Mouse (Mus musculus) forebrain, embryonic 14.5 days (tissue): ENCODE results near the gene Cecr2. TPM values are rescaled to one million over a fixed set of nuclear protein-coding genes. Genes with fewer than 3 reads are reported as not detected.

Experiments
- ATAC-seq: fragments of 200-750 bp; cut with Nextera tagmentation; 2 replicates; pipeline ENCODE4 v1.8.0; 2017; ENCODE audit warnings: mild to moderate bottlenecking, moderate library complexity
- DNase-seq: peaks from one replicate; pipeline ENCODE4 v3.0.0-alpha.2; 2015; ENCODE audit warnings: low spot score
- H3K27ac ChIP-seq: fragments of 300-500 bp; sonication (generic); 2 replicates; pipeline ENCODE4 v1.5.1; 2014; ENCODE audit warnings: low read depth, mild to moderate bottlenecking, control low read depth, low read length, moderate library complexity
- H3K27me3 ChIP-seq: fragments of 300-500 bp; sonication (generic); replicated peaks from 2 replicates; pipeline ENCODE4 v1.6.1; 2014; ENCODE audit warnings: low read length, control low read depth, mixed read lengths; ENCODE audit not compliant: control insufficient read depth, insufficient read depth
- H3K36me3 ChIP-seq: fragments of 300-500 bp; sonication (generic); 2 replicates; pipeline ENCODE4 v1.6.1; 2014; ENCODE audit warnings: low read length, control low read depth; ENCODE audit not compliant: control insufficient read depth, insufficient read depth
- H3K4me1 ChIP-seq: fragments of 300-500 bp; sonication (generic); 2 replicates; pipeline ENCODE4 v1.6.1; 2014; ENCODE audit warnings: antibody characterized with exemption, low read length, control low read depth; ENCODE audit not compliant: control insufficient read depth, insufficient read depth
- H3K4me2 ChIP-seq: fragments of 300-500 bp; sonication (generic); 2 replicates; pipeline ENCODE4 v1.6.1; 2014; ENCODE audit warnings: mild to moderate bottlenecking, control low read depth, low read length
- H3K4me3 ChIP-seq: fragments of 300-500 bp; sonication (generic); 2 replicates; pipeline ENCODE4 v1.5.1; 2014; ENCODE audit warnings: low read depth, low read length, control low read depth
- H3K9ac ChIP-seq: fragments of 300-500 bp; sonication (generic); 2 replicates; pipeline ENCODE4 v1.6.1; 2014; ENCODE audit warnings: mild to moderate bottlenecking, low read length, control low read depth, moderate library complexity
- H3K9me3 ChIP-seq: fragments of 300-500 bp; sonication (generic); replicated peaks from 2 replicates; pipeline ENCODE4 v1.6.1; 2016; ENCODE audit warnings: low read length, control low read depth, mixed read lengths; ENCODE audit not compliant: control insufficient read depth
- WGBS: fragments of 180-500 bp; shearing (Covaris S2); extraction: QIAGEN DNeasy Blood & Tissue Kit; methylation state at CpG from one replicate; pipeline ENCODE4 v1.1.7; 2014; 5-methylcytosine and 5-hydroxymethylcytosine counted together
- polyA plus RNA-seq: library from polyadenylated mRNA; unstranded; fragments of >200 nt; fragmentation: Nextera tagmentation; extraction: Ambion mirVana; gene quantifications from 2 replicates; pipeline ENCODE4 v1.2.1, GENCODE M21; 2014

Gene Cecr2
- polyA plus RNA-seq, 1 experiment from 2014 or later, result 5.3 TPM

- ATAC-seq (0 out of 2 replicates have a peak, but pooled peaks have one; percentile 16), DNase-seq (no peak)
- Histone ChIP-seq H3K4me1 (no peaks in the 10 kb centered on the region), H3K9me3 (no peaks in the 10 kb centered on the region), H3K9ac (no peak overlapping the region), H3K4me2 (no peak overlapping the region), H3K36me3 (peaks cover 39% of the 10 kb centered on the region), H3K27ac (no peak overlapping the region), H3K4me3 (no peak overlapping the region), H3K27me3 (no peaks in the 10 kb centered on the region)
- WGBS, result 92% methylated on average over 10 of the region's 11 CpGs
These were observed 124.0 kb downstream of the Cecr2 start for GRCm38 (mm10) chr6:120790153-120790552.

- H3K4me3 ChIP-seq, result no peak overlapping the region
- H3K4me2 ChIP-seq, result no peak overlapping the region
- 77% methylated on average over 5 of the region's 5 CpGs for WGBS
- peaks cover 45% of the 10 kb centered on the region for H3K36me3 ChIP-seq
- H3K27me3 ChIP-seq, result no peaks in the 10 kb centered on the region
- H3K4me1 ChIP-seq, result no peaks in the 10 kb centered on the region
- ATAC-seq (no peak), DNase-seq (no peak)
- H3K27ac ChIP-seq, result no peak overlapping the region
- no peak overlapping the region for H3K9ac ChIP-seq
- no peaks in the 10 kb centered on the region for H3K9me3 ChIP-seq
These were observed 124.5 kb downstream of the Cecr2 start for GRCm38 (mm10) chr6:120790717-120791116.

GRCm38 (mm10) chr6:120792947-120793346, 126.8 kb downstream of the Cecr2 start:
- no peaks in the 10 kb centered on the region for H3K27me3 ChIP-seq
- ATAC-seq, result no peak
- peaks cover 67% of the 10 kb centered on the region for H3K36me3 ChIP-seq
- no peak overlapping the region for H3K27ac ChIP-seq
- no peaks in the 10 kb centered on the region for H3K4me1 ChIP-seq
- 85% methylated on average over 8 of the region's 8 CpGs for WGBS
- H3K9me3 ChIP-seq, result no peaks in the 10 kb centered on the region
- DNase-seq, result peak; percentile 35
- no peak overlapping the region for H3K4me3 ChIP-seq
- H3K9ac ChIP-seq, result no peak overlapping the region
- H3K4me2 ChIP-seq, result no peak overlapping the region

- ATAC-seq (no peak), DNase-seq (no peak)
- Histone ChIP-seq H3K9me3 (no peaks in the 10 kb centered on the region), H3K36me3 (peaks cover 90% of the 10 kb centered on the region), H3K4me3 (no peak overlapping the region), H3K27me3 (no peaks in the 10 kb centered on the region), H3K9ac (no peak overlapping the region), H3K27ac (no peak overlapping the region), H3K4me1 (no peaks in the 10 kb centered on the region), H3K4me2 (no peak overlapping the region)
- WGBS, result 92% methylated on average over 5 of the region's 5 CpGs
These were observed 129.4 kb downstream of the Cecr2 start for GRCm38 (mm10) chr6:120795422-120796086.

GRCm38 (mm10) chr6:120796111-120796510, 129.9 kb downstream of the Cecr2 start:
- H3K36me3 ChIP-seq, result peaks cover 95% of the 10 kb centered on the region

GRCm38 (mm10) chr6:120798019-120798418, 131.8 kb downstream of the Cecr2 start:
- Histone ChIP-seq H3K9ac (no peak overlapping the region), H3K4me1 (no peaks in the 10 kb centered on the region), H3K27ac (no peak overlapping the region), H3K4me2 (no peak overlapping the region), H3K4me3 (no peak overlapping the region), H3K27me3 (no peaks in the 10 kb centered on the region), H3K9me3 (no peaks in the 10 kb centered on the region), H3K36me3 (peaks cover 99% of the 10 kb centered on the region)
- 88% methylated on average over 7 of the region's 7 CpGs for WGBS
- ATAC-seq (no peak), DNase-seq (no peak)

More at GRCm38 (mm10) chr6:120796111-120796510, 129.9 kb downstream of the Cecr2 start:
- no peak overlapping the region for H3K4me3 ChIP-seq
- DNase-seq (no peak), ATAC-seq (no peak)
- 85% methylated on average over 2 of the region's 2 CpGs for WGBS
- H3K4me2 ChIP-seq, result no peak overlapping the region
- no peak overlapping the region for H3K9ac ChIP-seq
- no peaks in the 10 kb centered on the region for H3K27me3 ChIP-seq
- no peak overlapping the region for H3K27ac ChIP-seq
- H3K9me3 ChIP-seq, result no peaks in the 10 kb centered on the region
- no peaks in the 10 kb centered on the region for H3K4me1 ChIP-seq

GRCm38 (mm10) chr6:120798905-120799304, 132.7 kb downstream of the Cecr2 start:
- WGBS, result 91% methylated on average over 4 of the region's 4 CpGs
- ATAC-seq (no peak), DNase-seq (no peak)
- H3K9ac ChIP-seq, result no peak overlapping the region
- H3K9me3 ChIP-seq, result no peaks in the 10 kb centered on the region
- no peak overlapping the region for H3K4me3 ChIP-seq
- H3K4me1 ChIP-seq, result no peaks in the 10 kb centered on the region
- H3K27me3 ChIP-seq, result no peaks in the 10 kb centered on the region
- H3K36me3 ChIP-seq, result peaks cover 99% of the 10 kb centered on the region
- no peak overlapping the region for H3K4me2 ChIP-seq
- no peak overlapping the region for H3K27ac ChIP-seq

GRCm38 (mm10) chr6:120799581-120800041, 133.4 kb downstream of the Cecr2 start:
- H3K4me1 ChIP-seq, result no peaks in the 10 kb centered on the region
- H3K27me3 ChIP-seq, result no peaks in the 10 kb centered on the region
- H3K27ac ChIP-seq, result no peak overlapping the region
- no peak for ATAC-seq
- no peak overlapping the region for H3K4me3 ChIP-seq
- H3K4me2 ChIP-seq, result no peak overlapping the region
- DNase-seq, result no peak
- no peaks in the 10 kb centered on the region for H3K9me3 ChIP-seq
- WGBS, result 95% methylated on average over 4 of the region's 4 CpGs
- peaks cover 99% of the 10 kb centered on the region for H3K36me3 ChIP-seq
- no peak overlapping the region for H3K9ac ChIP-seq

- H3K4me2 ChIP-seq, result no peak overlapping the region
- peaks cover 88% of the 10 kb centered on the region for H3K36me3 ChIP-seq
- ATAC-seq (no peak), DNase-seq (no peak)
- WGBS, result 84% methylated on average over 5 of the region's 5 CpGs
- H3K27me3 ChIP-seq, result no peaks in the 10 kb centered on the region
- H3K27ac ChIP-seq, result no peak overlapping the region
- H3K9me3 ChIP-seq, result no peaks in the 10 kb centered on the region
- H3K4me3 ChIP-seq, result no peak overlapping the region
- H3K4me1 ChIP-seq, result no peaks in the 10 kb centered on the region
- H3K9ac ChIP-seq, result no peak overlapping the region
These were observed 141.0 kb downstream of the Cecr2 start for GRCm38 (mm10) chr6:120806999-120807737.
